Mouse (Mus musculus) kidney, adult 9 months (tissue): ENCODE measurements around the gene Gria3.

Experiments
- DNase-seq: peaks from one replicate; pipeline ENCODE4 v3.0.0; 2022

Gene Gria3

GRCm38 (mm10) chrX:41400058-41400904 lies at the start of gene Gria3:
Gene Gria3 (plus strand): TSS chrX:41400854.
- DNase-seq = no peak

GRCm38 (mm10) chrX:41387086-41387485 lies 13.6 kb upstream of the Gria3 start:
- no peak for DNase-seq

GRCm38 (mm10) chrX:41389079-41389478 lies 11.6 kb upstream of the Gria3 start:
- DNase-seq = no peak

GRCm38 (mm10) chrX:41398482-41398881 lies 2.2 kb upstream of the Gria3 start:
- DNase-seq = no peak

GRCm38 (mm10) chrX:41401186-41401585 lies 532 bp downstream of the Gria3 start:
- no peak for DNase-seq

GRCm38 (mm10) chrX:41401590-41402240 lies 1.1 kb downstream of the Gria3 start:
- peak; percentile 48 for DNase-seq

- peak; percentile 15 for DNase-seq
Measured at GRCm38 (mm10) chrX:41402656-41403055, 2.0 kb downstream of the Gria3 start.

- DNase-seq = no peak
Measured at GRCm38 (mm10) chrX:41406288-41406687, 5.6 kb downstream of the Gria3 start.

GRCm38 (mm10) chrX:41409791-41410190 lies 9.1 kb downstream of the Gria3 start:
- DNase-seq = no peak

GRCm38 (mm10) chrX:41425651-41426050 lies 25.0 kb downstream of the Gria3 start:
- DNase-seq = no peak

GRCm38 (mm10) chrX:41428011-41428410 lies 27.4 kb downstream of the Gria3 start:
- DNase-seq = peak; percentile 55

- DNase-seq = no peak
Measured at GRCm38 (mm10) chrX:41435541-41435940, 34.9 kb downstream of the Gria3 start.

- DNase-seq = no peak
Measured at GRCm38 (mm10) chrX:41438841-41439240, 38.2 kb downstream of the Gria3 start.

GRCm38 (mm10) chrX:41448876-41449275 lies 48.2 kb downstream of the Gria3 start:
- DNase-seq = no peak

- no peak for DNase-seq
Measured at GRCm38 (mm10) chrX:41477486-41477885, 76.8 kb downstream of the Gria3 start.

GRCm38 (mm10) chrX:41496528-41496927 lies 95.9 kb downstream of the Gria3 start:
- DNase-seq = no peak

GRCm38 (mm10) chrX:41505371-41505770 lies 104.7 kb downstream of the Gria3 start:
- DNase-seq = no peak

GRCm38 (mm10) chrX:41507959-41508358 lies 107.3 kb downstream of the Gria3 start:
- no peak for DNase-seq

- no peak for DNase-seq
Measured at GRCm38 (mm10) chrX:41514982-41515381, 114.3 kb downstream of the Gria3 start.

- DNase-seq = no peak
Measured at GRCm38 (mm10) chrX:41532511-41532910, 131.9 kb downstream of the Gria3 start.

GRCm38 (mm10) chrX:41535886-41536285 lies 135.2 kb downstream of the Gria3 start:
- no peak for DNase-seq

GRCm38 (mm10) chrX:41562296-41563060 lies 161.8 kb downstream of the Gria3 start:
- DNase-seq = peak; percentile 82

GRCm38 (mm10) chrX:41564898-41565297 lies 164.2 kb downstream of the Gria3 start:
- no peak for DNase-seq
